Mouse (Mus musculus) CH12.LX (cell line): ENCODE measurements around the gene Tmprss6. TPM values are rescaled to one million over a fixed set of nuclear protein-coding genes. Genes with fewer than 3 reads are reported as not detected.

Experiments
- DNase-seq: peaks from one replicate; pipeline ENCODE4 v3.0.0-alpha.2; 2013; ENCODE audit errors: extremely low read depth
- H3K27ac ChIP-seq: 2 replicates; pipeline ENCODE4 v1.5.1; 2012; ENCODE audit warnings: low read depth, mild to moderate bottlenecking, control low read depth, moderate library complexity; ENCODE audit not compliant: insufficient read depth
- H3K27me3 ChIP-seq: replicated peaks from 2 replicates; pipeline ENCODE3; 2012; ENCODE audit warnings: inconsistent platforms
- H3K36me3 ChIP-seq, 2 experiments: replicated peaks in 1 of 2; 2 replicates each; pipeline versions ENCODE3 to v1.6.1; 2012; ENCODE audit warnings: inconsistent platforms in 1 of 2, low read length in 1 of 2, mild to moderate bottlenecking in 1 of 2, mixed read lengths in 1 of 2, moderate library complexity in 1 of 2; ENCODE audit not compliant: control insufficient read depth in 1 of 2, insufficient read depth in 1 of 2
- H3K4me1 ChIP-seq, 2 experiments: 2 replicates each; pipeline ENCODE4 v1.6.1; 2012; ENCODE audit warnings: inconsistent platforms in 1 of 2, moderate library complexity in 1 of 2; ENCODE audit not compliant: insufficient read depth in 2 of 2, control insufficient read depth in 1 of 2
- H3K4me2 ChIP-seq: 2 replicates; pipeline ENCODE4 v1.6.1; 2012; ENCODE audit warnings: low read depth, mild to moderate bottlenecking, control low read depth; ENCODE audit not compliant: poor library complexity, insufficient read depth, severe bottlenecking
- H3K4me3 ChIP-seq, 3 experiments: fragments of 150-350 bp in 1 of 3; sonication (generic) in 1 of 3; replicated peaks in 1 of 3; 2 replicates each; pipeline versions ENCODE3 to v1.5.1; 2011 to 2012; ENCODE audit warnings: low read depth in 2 of 3, low read length in 2 of 3, mild to moderate bottlenecking in 2 of 3, moderate library complexity in 2 of 3, control low read depth in 1 of 3, improper control_type of control experiment in 1 of 3, inconsistent platforms in 1 of 3, mixed read lengths in 1 of 3; ENCODE audit not compliant: poor library complexity in 1 of 3
- H3K79me2 ChIP-seq: replicated peaks from 2 replicates; pipeline ENCODE4 v1.6.1; 2012; ENCODE audit warnings: mild to moderate bottlenecking, moderate library complexity; ENCODE audit not compliant: control insufficient read depth, poor library complexity, insufficient read depth, severe bottlenecking; ENCODE audit errors: extremely low read depth
- H3K9ac ChIP-seq: 2 replicates; pipeline ENCODE4 v1.6.1; 2012; ENCODE audit warnings: low read depth, mild to moderate bottlenecking, control low read depth, moderate library complexity; ENCODE audit not compliant: insufficient read depth
- H3K9me3 ChIP-seq: replicated peaks from 2 replicates; pipeline ENCODE3; 2012; ENCODE audit warnings: low read length, inconsistent platforms, mixed read lengths
- BHLHE40 ChIP-seq: IDR thresholded peaks from 2 replicates; pipeline ENCODE4 v1.6.1; 2011; ENCODE audit warnings: mild to moderate bottlenecking, low read depth, low read length, improper control_type of control experiment
- CHD1 ChIP-seq: IDR thresholded peaks from 2 replicates; pipeline ENCODE4 v1.6.1; 2012; ENCODE audit warnings: low read depth, low read length, improper control_type of control experiment, inconsistent platforms
- CHD2 ChIP-seq: IDR thresholded peaks from 2 replicates; pipeline ENCODE4 v1.6.1; 2011; ENCODE audit warnings: low read length, improper control_type of control experiment
- CTCF ChIP-seq, 2 experiments: IDR thresholded peaks in 1 of 2; conservative IDR thresholded peaks in 1 of 2; 2 replicates each; pipeline ENCODE4 v1.5.1; 2011 to 2012; ENCODE audit warnings: low read depth in 2 of 2, low read length in 2 of 2, improper control_type of control experiment in 1 of 2, inconsistent platforms in 1 of 2, mild to moderate bottlenecking in 1 of 2, moderate library complexity in 1 of 2
- E2F4 ChIP-seq: IDR thresholded peaks from 2 replicates; pipeline ENCODE4 v1.6.1; 2011; ENCODE audit warnings: low read depth, low read length, improper control_type of control experiment; ENCODE audit not compliant: insufficient replicate concordance
- ELF1 ChIP-seq: IDR thresholded peaks from 2 replicates; pipeline ENCODE4 v1.6.1; 2014; ENCODE audit warnings: low read depth, mild to moderate bottlenecking, inconsistent platforms, low read length, improper control_type of control experiment
- EP300 ChIP-seq: IDR thresholded peaks from 2 replicates; pipeline ENCODE4 v1.6.1; 2011; ENCODE audit warnings: low read length, improper control_type of control experiment
- ETS1 ChIP-seq: conservative IDR thresholded peaks from 2 replicates; pipeline ENCODE4 v1.6.1; 2012; ENCODE audit warnings: low read depth, mild to moderate bottlenecking, inconsistent platforms, low read length, improper control_type of control experiment, moderate library complexity
- GABPA ChIP-seq: IDR thresholded peaks from 2 replicates; pipeline ENCODE4 v1.6.1; 2012; ENCODE audit warnings: low read depth, low read length, improper control_type of control experiment, inconsistent platforms; ENCODE audit not compliant: insufficient replicate concordance
- HCFC1 ChIP-seq: IDR thresholded peaks from 2 replicates; pipeline ENCODE4 v1.6.1; 2012; ENCODE audit warnings: low read depth, mild to moderate bottlenecking, inconsistent platforms, low read length, improper control_type of control experiment
- IRF4 ChIP-seq: IDR thresholded peaks from 2 replicates; pipeline ENCODE4 v1.6.1; 2014; ENCODE audit warnings: low read depth, mild to moderate bottlenecking, inconsistent platforms, low read length, improper control_type of control experiment
- JUN ChIP-seq: IDR thresholded peaks from 2 replicates; pipeline ENCODE4 v1.6.1; 2011; ENCODE audit warnings: low read depth, mild to moderate bottlenecking, low read length, improper control_type of control experiment, moderate library complexity; ENCODE audit not compliant: insufficient read depth
- JUND ChIP-seq: conservative IDR thresholded peaks from 2 replicates; pipeline ENCODE4 v1.6.1; 2011; ENCODE audit warnings: low read depth, low read length, improper control_type of control experiment
- KAT2A ChIP-seq: IDR thresholded peaks from 2 replicates; pipeline ENCODE4 v1.6.1; 2012; ENCODE audit warnings: low read length, improper control_type of control experiment, inconsistent platforms; ENCODE audit not compliant: insufficient replicate concordance
- MAFK ChIP-seq: IDR thresholded peaks from 2 replicates; pipeline ENCODE4 v1.6.1; 2011; ENCODE audit warnings: low read length, improper control_type of control experiment; ENCODE audit not compliant: insufficient replicate concordance
- MAX ChIP-seq: IDR thresholded peaks from 2 replicates; pipeline ENCODE4 v1.6.1; 2011; ENCODE audit warnings: low read length, improper control_type of control experiment
- MAZ ChIP-seq: IDR thresholded peaks from 2 replicates; pipeline ENCODE4 v1.6.1; 2012; ENCODE audit warnings: low read depth, mild to moderate bottlenecking, inconsistent platforms, low read length, improper control_type of control experiment, moderate library complexity
- MEF2A ChIP-seq: IDR thresholded peaks from 2 replicates; pipeline ENCODE4 v1.6.1; 2014; ENCODE audit warnings: low read depth, mild to moderate bottlenecking, inconsistent platforms, low read length, improper control_type of control experiment, borderline replicate concordance
- MXI1 ChIP-seq: IDR thresholded peaks from 2 replicates; pipeline ENCODE4 v1.6.1; 2011; ENCODE audit warnings: mild to moderate bottlenecking, low read depth, low read length, improper control_type of control experiment
- MYC ChIP-seq: IDR thresholded peaks from 2 replicates; pipeline ENCODE4 v1.6.1; 2011; ENCODE audit warnings: low read depth, mild to moderate bottlenecking, improper control_type of control experiment, low read length
- NELFE ChIP-seq: IDR thresholded peaks from 2 replicates; pipeline ENCODE4 v1.6.1; 2011; ENCODE audit warnings: low read depth, low read length, improper control_type of control experiment
- NRF1 ChIP-seq: IDR thresholded peaks from 2 replicates; pipeline ENCODE4 v1.6.1; 2014; ENCODE audit warnings: low read depth, mild to moderate bottlenecking, inconsistent platforms, low read length, improper control_type of control experiment, moderate library complexity
- PAX5 ChIP-seq: IDR thresholded peaks from 2 replicates; pipeline ENCODE4 v1.6.1; 2012; ENCODE audit warnings: low read length, inconsistent platforms, mixed read lengths
- POLR2A ChIP-seq: IDR thresholded peaks from 2 replicates; pipeline ENCODE4 v1.6.1; 2011; ENCODE audit warnings: low read depth, mild to moderate bottlenecking, improper control_type of control experiment, low read length
- POLR2AphosphoS2 ChIP-seq: IDR thresholded peaks from 2 replicates; pipeline ENCODE4 v1.6.1; 2011; ENCODE audit warnings: low read depth, low read length, improper control_type of control experiment
- RAD21 ChIP-seq: IDR thresholded peaks from 2 replicates; pipeline ENCODE4 v1.6.1; 2011; ENCODE audit warnings: low read depth, mild to moderate bottlenecking, low read length, improper control_type of control experiment, moderate library complexity
- RCOR1 ChIP-seq: conservative IDR thresholded peaks from 2 replicates; pipeline ENCODE4 v1.6.1; 2012; ENCODE audit warnings: low read depth, mild to moderate bottlenecking, inconsistent platforms, low read length, improper control_type of control experiment
- SIN3A ChIP-seq: IDR thresholded peaks from 2 replicates; pipeline ENCODE4 v1.6.1; 2012; ENCODE audit warnings: low read length, improper control_type of control experiment, inconsistent platforms
- SMC3 ChIP-seq: IDR thresholded peaks from 2 replicates; pipeline ENCODE4 v1.6.1; 2011; ENCODE audit warnings: low read depth, low read length, improper control_type of control experiment
- TBP ChIP-seq: conservative IDR thresholded peaks from 2 replicates; pipeline ENCODE4 v1.6.1; 2011; ENCODE audit warnings: low read depth, low read length, improper control_type of control experiment
- TCF12 ChIP-seq: IDR thresholded peaks from 2 replicates; pipeline ENCODE4 v1.6.1; 2014; ENCODE audit warnings: low read depth, mild to moderate bottlenecking, inconsistent platforms, low read length, improper control_type of control experiment
- UBTF ChIP-seq: IDR thresholded peaks from 2 replicates; pipeline ENCODE4 v1.6.1; 2012; ENCODE audit warnings: low read depth, mild to moderate bottlenecking, inconsistent platforms, low read length, improper control_type of control experiment, moderate library complexity
- USF1 ChIP-seq: IDR thresholded peaks from 2 replicates; pipeline ENCODE4 v1.6.1; 2014; ENCODE audit warnings: low read depth, mild to moderate bottlenecking, inconsistent platforms, low read length, improper control_type of control experiment
- USF2 ChIP-seq: conservative IDR thresholded peaks from 2 replicates; pipeline ENCODE4 v1.6.1; 2011; ENCODE audit warnings: low read depth, low read length, improper control_type of control experiment
- ZC3H11A ChIP-seq: IDR thresholded peaks from 2 replicates; pipeline ENCODE4 v1.6.1; 2012; ENCODE audit warnings: low read depth, mild to moderate bottlenecking, inconsistent platforms, low read length, improper control_type of control experiment
- ZKSCAN1 ChIP-seq: IDR thresholded peaks from 2 replicates; pipeline ENCODE4 v1.6.1; 2012; ENCODE audit warnings: low read depth, inconsistent platforms, low read length, improper control_type of control experiment, borderline replicate concordance
- ZMIZ1 ChIP-seq: IDR thresholded peaks from 2 replicates; pipeline ENCODE4 v1.6.1; 2012; ENCODE audit warnings: low read depth, mild to moderate bottlenecking, inconsistent platforms, low read length, improper control_type of control experiment
- ZNF384 ChIP-seq: IDR thresholded peaks from 2 replicates; pipeline ENCODE4 v1.6.1; 2012; ENCODE audit warnings: low read depth, low read length, improper control_type of control experiment, inconsistent platforms
- dilution Hi-C: fragments of 300-500 bp; cut with MboI; formaldehyde crosslinking; loops from 2 replicates; pipeline ENCODE4 v1.14.3; 2020; ENCODE audit warnings: low sequenced_read_pairs; ENCODE audit not compliant: extremely low pct_unique_long_range_greater_than_20kb, extremely low pct_ligation_motif_present
- in situ Hi-C: fragments of 300-500 bp; cut with MboI; formaldehyde crosslinking; loops from 3 replicates; pipeline ENCODE4 v1.14.3; 2019; ENCODE audit warnings: low sequenced_read_pairs, low pct_ligation_motif_present, low pct_unique_long_range_greater_than_20kb, mixed read lengths
- polyA plus RNA-seq: library from polyadenylated mRNA; unstranded; fragments of >175 nt; gene quantifications from 2 replicates; pipeline ENCODE4 v1.2.1, GENCODE M21; 2012; ENCODE audit warnings: low read depth; ENCODE audit not compliant: insufficient read length
- total RNA-seq, 2 experiments: library from RNA; depleted of rRNA; stranded (reverse); fragments of 300-350 nt in 1 of 2; fragments of >200 nt in 1 of 2; gene quantifications; 2 replicates each; pipeline ENCODE4 v1.2.3; 2012 to 2014

Tmprss6 gene
- total and polyA plus RNA-seq, 3 experiments, result 0.24 to 0.54 (median 0.34) TPM

- H3K4me2 ChIP-seq, result peak overlapping the region; percentile 48; the same call in 1 of the 2 replicates
- TF ChIP-seq GABPA, result no peak
- no peak for TF ChIP-seq RAD21
- TF ChIP-seq CHD2, result 0 out of 2 replicates have a peak, but pooled peaks have one; percentile 11
- no peak for TF ChIP-seq E2F4
- TF ChIP-seq ELF1, result 0 out of 2 replicates have a peak, but pooled peaks have one; percentile 38
- no peak for TF ChIP-seq ZKSCAN1
- no peak for TF ChIP-seq PAX5
- TF ChIP-seq SIN3A, result peak; percentile 63
- TF ChIP-seq ETS1, result peak; percentile 92
- TF ChIP-seq MAZ, result peak; percentile 77; the same call in 1 of the 2 replicates
- peak; percentile 85; the same call in 1 of the 2 replicates for TF ChIP-seq IRF4
- TF ChIP-seq EP300, result peak; percentile 62; the same call in 1 of the 2 replicates
- no peak for TF ChIP-seq NELFE
- no peak for TF ChIP-seq SMC3
- TF ChIP-seq POLR2AphosphoS2, result no peak
- no peak for TF ChIP-seq UBTF
- no peak for TF ChIP-seq RCOR1
- 0 out of 2 replicates have a peak, but pooled peaks have one; percentile 1 for TF ChIP-seq MAFK
- TF ChIP-seq MXI1, result peak; percentile 36; the same call in 1 of the 2 replicates
- TF ChIP-seq JUND, result no peak; the same call in none of the 2 replicates
- TF ChIP-seq MYC, result 0 out of 2 replicates have a peak, but pooled peaks have one; percentile 45
- TF ChIP-seq ZMIZ1, result no peak
- 0 out of 2 replicates have a peak, but pooled peaks have one; percentile 15 for TF ChIP-seq MAX
- TF ChIP-seq TBP, result no peak
- no peak for TF ChIP-seq CTCF (conservative IDR thresholded peaks at IDR 0.05 in 1 of 2, IDR thresholded peaks at IDR 0.05 in 1 of 2; ENCODE audit: low read depth in 2 of 2, low read length in 2 of 2)
- TF ChIP-seq MEF2A, result peak; percentile 76
- TF ChIP-seq JUN, result peak; percentile 73
- TF ChIP-seq ZNF384, result no peak
- TF ChIP-seq BHLHE40, result peak; percentile 69
- no peak for TF ChIP-seq HCFC1
- TF ChIP-seq USF1, result no peak
- no peak for TF ChIP-seq NRF1
- peak; percentile 40; the same call in 1 of the 2 replicates for TF ChIP-seq KAT2A
- TF ChIP-seq USF2, result no peak
- no peak for TF ChIP-seq POLR2A
- TF ChIP-seq CHD1, result no peak
- peak; percentile 82 for TF ChIP-seq TCF12
- TF ChIP-seq ZC3H11A, result no peak
- TF ChIP-seq, all 38 proteins: peak for 16
- peak; percentile 97 for DNase-seq
- no peak overlapping the region for H3K4me3 ChIP-seq
- peaks cover 42 to 64% of the 10 kb centered on the region in 2 experiments for H3K4me1 ChIP-seq
- peaks cover 3% of the 10 kb centered on the region for H3K9me3 ChIP-seq
- 0 out of 2 replicates have a peak overlapping the region, but pooled peaks have one; percentile 10 for H3K9ac ChIP-seq
- in situ Hi-C loops (loop anchor here (5.0 to 25.0 kb wide), 3 partner anchors 62 to 287 kb away; partner anchors contain the start of gene C1qtnf6), dilution Hi-C loops (no loop called here)
- H3K27ac ChIP-seq, result peak overlapping the region; percentile 92
- no peaks in the 10 kb centered on the region for H3K27me3 ChIP-seq
- H3K36me3 ChIP-seq, result no peaks in the 10 kb centered on the region
- H3K79me2 ChIP-seq, result no peaks in the 10 kb centered on the region
Measured at GRCm38 (mm10) chr15:78449694-78450418, 18.6 kb downstream of the Tmprss6 start.
